Mouse (Mus musculus) C2C12 (cell line): Measurements from ENCODE around the gene P3h2. TPM values are rescaled to one million over a fixed set of nuclear protein-coding genes. Genes with fewer than 3 reads are reported as not detected.

Source experiments
- H3K27me3 ChIP-seq: one replicate; pipeline ENCODE4 v1.6.1; 2011; ENCODE audit not compliant: control insufficient read depth, insufficient read depth, insufficient read length
- H3K36me3 ChIP-seq: one replicate; pipeline ENCODE4 v1.6.1; 2011; ENCODE audit not compliant: control insufficient read depth, insufficient read depth
- H3K4me3 ChIP-seq: one replicate; pipeline ENCODE4 v1.5.1; 2011; ENCODE audit warnings: mild to moderate bottlenecking, control low read depth; ENCODE audit not compliant: poor library complexity, insufficient read depth, severe bottlenecking
- H3K79me2 ChIP-seq: one replicate; pipeline ENCODE4 v1.6.1; 2011; ENCODE audit not compliant: control insufficient read depth, insufficient read depth
- H3K79me3 ChIP-seq: one replicate; pipeline ENCODE4 v1.6.1; 2011; ENCODE audit warnings: low read depth, control low read depth
- H3ac ChIP-seq: one replicate; pipeline ENCODE3; 2011; ENCODE audit warnings: low read depth; ENCODE audit not compliant: control insufficient read depth, insufficient read length
- CEBPB ChIP-seq: IDR thresholded peaks from one replicate; pipeline ENCODE4 v1.6.1; 2011; ENCODE audit warnings: low read depth, mild to moderate bottlenecking, control low read depth, moderate library complexity
- CTCF ChIP-seq: IDR thresholded peaks from one replicate; pipeline ENCODE4 v1.5.1; 2011; ENCODE audit not compliant: control insufficient read depth, insufficient read depth, insufficient read length
- FOSL1 ChIP-seq: IDR thresholded peaks from one replicate; pipeline ENCODE4 v1.8.0; 2011; ENCODE audit warnings: mild to moderate bottlenecking, low read length; ENCODE audit not compliant: poor library complexity, insufficient read depth, severe bottlenecking
- MAX ChIP-seq: IDR thresholded peaks from one replicate; pipeline ENCODE4 v1.6.1; 2011; ENCODE audit warnings: mild to moderate bottlenecking, control low read depth
- MYOD1 ChIP-seq: IDR thresholded peaks from one replicate; pipeline ENCODE4 v1.6.1; 2011; ENCODE audit warnings: low read depth; ENCODE audit not compliant: control insufficient read depth, insufficient read length
- MYOG ChIP-seq: IDR thresholded peaks from one replicate; pipeline ENCODE4 v1.6.1; 2011; ENCODE audit not compliant: control insufficient read depth, insufficient read length; ENCODE audit errors: extremely low read depth
- USF1 ChIP-seq: IDR thresholded peaks from one replicate; pipeline ENCODE4 v1.6.1; 2011; ENCODE audit warnings: low read depth, mild to moderate bottlenecking, control low read depth, moderate library complexity
- polyA plus RNA-seq: library from polyadenylated mRNA; unstranded; fragments of >200 nt; fragmentation: generic; extraction: Trizol; gene quantifications from one replicate; pipeline ENCODE4 v1.2.1, GENCODE M21; 2012; ENCODE audit warnings: missing spikeins

Gene P3h2
- polyA plus RNA-seq, 1 experiment = 1.1 TPM

- no peak for TF ChIP-seq MAX
- no peak for TF ChIP-seq MYOD1
- TF ChIP-seq CEBPB = no peak
- no peak for TF ChIP-seq FOSL1
- no peak for TF ChIP-seq CTCF
- no peak for TF ChIP-seq MYOG
- no peak for TF ChIP-seq USF1
- no peaks in the 10 kb centered on the region for H3K79me3 ChIP-seq
- H3ac ChIP-seq = no peak overlapping the region
- no peak overlapping the region for H3K4me3 ChIP-seq
- no peaks in the 10 kb centered on the region for H3K36me3 ChIP-seq
- no peaks in the 10 kb centered on the region for H3K27me3 ChIP-seq
- H3K79me2 ChIP-seq = no peaks in the 10 kb centered on the region
Measured at GRCm38 (mm10) chr16:25958213-25958612, 147.4 kb downstream of the P3h2 start.

GRCm38 (mm10) chr16:25956831-25957230 lies 148.8 kb downstream of the P3h2 start:
- TF ChIP-seq FOSL1 (no peak), CTCF (no peak), MAX (no peak), MYOG (no peak), MYOD1 (no peak), CEBPB (no peak), USF1 (no peak)
- Histone ChIP-seq H3K79me2 (no peaks in the 10 kb centered on the region), H3ac (no peak overlapping the region), H3K27me3 (no peaks in the 10 kb centered on the region), H3K79me3 (no peaks in the 10 kb centered on the region), H3K4me3 (no peak overlapping the region), H3K36me3 (no peaks in the 10 kb centered on the region)

- no peak overlapping the region for H3ac ChIP-seq
- no peaks in the 10 kb centered on the region for H3K36me3 ChIP-seq
- no peak overlapping the region for H3K4me3 ChIP-seq
- H3K27me3 ChIP-seq = no peaks in the 10 kb centered on the region
- H3K79me2 ChIP-seq = no peaks in the 10 kb centered on the region
- no peaks in the 10 kb centered on the region for H3K79me3 ChIP-seq
- TF ChIP-seq FOSL1 = no peak
- TF ChIP-seq MAX = no peak
- TF ChIP-seq CTCF = no peak
- no peak for TF ChIP-seq MYOD1
- TF ChIP-seq CEBPB = no peak
- no peak for TF ChIP-seq USF1
- no peak for TF ChIP-seq MYOG
Measured at GRCm38 (mm10) chr16:25954614-25955013, 151.0 kb downstream of the P3h2 start.

- Histone ChIP-seq H3K4me3 (no peak overlapping the region), H3K79me2 (no peaks in the 10 kb centered on the region), H3K79me3 (no peaks in the 10 kb centered on the region), H3K36me3 (no peaks in the 10 kb centered on the region), H3K27me3 (no peaks in the 10 kb centered on the region), H3ac (no peak overlapping the region)
- TF ChIP-seq MYOD1 = no peak
Measured at GRCm38 (mm10) chr16:25953359-25953758, 152.2 kb downstream of the P3h2 start.

GRCm38 (mm10) chr16:25952005-25952404 lies 153.6 kb downstream of the P3h2 start:
- no peaks in the 10 kb centered on the region for H3K79me2 ChIP-seq
- H3K36me3 ChIP-seq = no peaks in the 10 kb centered on the region
- no peak overlapping the region for H3K4me3 ChIP-seq
- no peaks in the 10 kb centered on the region for H3K27me3 ChIP-seq
- no peaks in the 10 kb centered on the region for H3K79me3 ChIP-seq
- TF ChIP-seq CEBPB (no peak), CTCF (peak; percentile 23)
- H3ac ChIP-seq = no peak overlapping the region

GRCm38 (mm10) chr16:25948067-25948466 lies 157.5 kb downstream of the P3h2 start:
- H3K79me2 ChIP-seq = no peaks in the 10 kb centered on the region
- no peaks in the 10 kb centered on the region for H3K79me3 ChIP-seq
- no peak for TF ChIP-seq MAX
- no peak for TF ChIP-seq CEBPB
- no peak for TF ChIP-seq FOSL1
- no peak for TF ChIP-seq MYOG
- TF ChIP-seq MYOD1 = no peak
- TF ChIP-seq CTCF = no peak
- no peak for TF ChIP-seq USF1
- H3ac ChIP-seq = no peak overlapping the region
- H3K36me3 ChIP-seq = no peaks in the 10 kb centered on the region
- H3K27me3 ChIP-seq = no peaks in the 10 kb centered on the region
- H3K4me3 ChIP-seq = no peak overlapping the region
